Mouse (Mus musculus) cerebellum, adult 9-10 months (tissue): ENCODE results near the gene Mprip.
"Not testable (repeated sequence)": the region's sequence is repeated elsewhere in the genome, so short reads cannot be mapped to it uniquely, and the experiment has no call there.

Experiments used
- DNase-seq: peaks from one replicate; pipeline ENCODE4 v3.0.0; 2022

The Mprip gene

DNA sequence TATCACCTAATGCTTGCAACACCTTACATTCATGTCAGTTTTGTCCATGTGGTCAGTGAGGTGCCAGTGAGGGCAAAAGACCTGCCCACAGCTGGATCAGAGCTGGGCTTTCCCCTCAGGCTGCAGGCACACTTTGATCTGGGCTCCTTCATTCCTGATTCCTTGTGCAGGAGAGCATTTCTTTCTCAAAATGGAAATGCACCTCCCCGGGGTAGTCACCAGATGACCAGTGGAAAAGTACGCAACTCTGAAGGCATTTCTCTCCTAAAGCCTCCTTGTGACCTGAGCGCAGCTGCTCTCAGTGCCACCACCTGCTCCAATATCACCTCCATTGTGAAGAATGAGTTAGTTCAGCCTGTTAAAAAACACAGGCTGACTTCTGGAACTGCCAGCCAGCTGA lies at the start of gene Mprip:
TSS of gene Mprip (plus strand) at position 301 of the 400 bp plus-strand sequence.
- peak; percentile 31 for DNase-seq

DNA sequence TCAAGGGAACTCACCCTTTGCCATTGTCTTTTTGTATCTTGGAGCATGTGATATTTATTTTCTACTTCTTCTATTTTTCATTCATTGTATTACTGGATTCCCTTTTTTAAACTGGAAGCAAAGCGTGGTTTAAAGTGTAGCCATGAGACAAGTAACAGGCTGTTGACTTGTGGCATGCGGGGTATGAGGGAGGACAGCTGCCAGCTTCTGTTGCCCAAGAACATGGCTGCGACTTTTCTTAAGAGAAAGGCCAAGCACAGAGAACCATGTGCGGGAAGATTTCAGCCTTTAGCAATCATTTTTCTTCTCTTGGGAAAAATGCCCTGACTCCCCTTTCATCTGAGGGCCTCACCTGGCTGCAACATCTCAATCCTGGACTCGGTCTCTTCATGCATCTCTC lies 49.5 kb upstream of the Mprip start:
- DNase-seq, result no peak

DNA sequence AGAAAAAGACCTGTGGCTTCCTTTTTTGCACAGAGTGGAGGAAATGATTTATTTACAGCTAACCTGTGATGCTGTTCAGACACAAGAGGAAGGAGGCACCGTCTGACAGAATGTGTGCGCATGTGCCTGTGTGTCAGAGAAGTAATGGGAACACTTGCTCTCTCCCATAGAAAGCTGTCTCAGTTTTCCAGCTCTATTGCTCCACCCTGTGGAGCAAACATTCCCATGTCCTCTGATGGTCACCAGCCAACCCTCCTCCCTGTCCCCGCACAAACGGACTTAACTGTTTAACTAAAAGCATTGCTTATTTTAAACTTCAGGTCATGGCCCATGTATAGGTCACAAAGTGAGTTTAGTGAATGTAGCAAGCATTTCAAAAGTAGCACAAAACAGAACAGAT lies 47.0 kb upstream of the Mprip start:
- peak; percentile 43 for DNase-seq

DNA sequence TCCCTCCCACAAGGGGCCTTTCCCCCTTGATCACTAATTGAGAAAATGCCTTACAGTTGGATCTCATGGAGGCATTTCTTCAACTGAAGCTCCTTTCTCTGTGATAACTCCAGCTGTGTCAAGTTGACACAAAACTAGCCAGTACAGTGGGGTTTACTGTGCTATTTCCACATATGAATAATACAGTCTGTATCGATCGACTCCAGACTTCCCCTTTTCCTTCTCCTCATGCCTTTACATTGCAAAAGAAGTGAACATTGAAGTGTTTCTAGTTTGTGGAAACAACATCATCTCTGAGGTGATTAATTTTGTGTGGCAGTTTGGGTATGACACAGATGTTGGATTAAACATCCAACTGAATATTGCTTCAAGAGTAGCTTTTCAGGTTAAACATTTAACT lies 44.1 kb upstream of the Mprip start:
- not testable (repeated sequence) for DNase-seq

DNA sequence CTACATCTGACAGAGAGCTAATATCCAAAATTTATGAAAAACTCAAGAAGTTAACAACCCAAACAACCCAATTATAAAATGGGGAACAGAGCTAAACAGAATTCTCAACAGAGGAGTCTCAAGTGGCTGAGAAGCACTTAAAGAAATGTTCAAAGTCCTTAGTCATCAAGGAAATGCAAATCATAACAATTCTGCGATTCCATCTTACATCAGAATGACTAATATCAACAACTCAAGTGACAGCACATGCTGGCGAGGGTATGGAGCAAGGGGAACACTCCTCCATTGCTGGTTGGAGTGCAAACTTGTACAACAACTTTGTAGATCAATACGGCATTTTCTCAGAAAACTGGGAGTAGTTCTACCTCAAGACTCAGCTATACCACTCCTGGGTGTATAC lies 38.9 kb upstream of the Mprip start:
- no peak for DNase-seq

DNA sequence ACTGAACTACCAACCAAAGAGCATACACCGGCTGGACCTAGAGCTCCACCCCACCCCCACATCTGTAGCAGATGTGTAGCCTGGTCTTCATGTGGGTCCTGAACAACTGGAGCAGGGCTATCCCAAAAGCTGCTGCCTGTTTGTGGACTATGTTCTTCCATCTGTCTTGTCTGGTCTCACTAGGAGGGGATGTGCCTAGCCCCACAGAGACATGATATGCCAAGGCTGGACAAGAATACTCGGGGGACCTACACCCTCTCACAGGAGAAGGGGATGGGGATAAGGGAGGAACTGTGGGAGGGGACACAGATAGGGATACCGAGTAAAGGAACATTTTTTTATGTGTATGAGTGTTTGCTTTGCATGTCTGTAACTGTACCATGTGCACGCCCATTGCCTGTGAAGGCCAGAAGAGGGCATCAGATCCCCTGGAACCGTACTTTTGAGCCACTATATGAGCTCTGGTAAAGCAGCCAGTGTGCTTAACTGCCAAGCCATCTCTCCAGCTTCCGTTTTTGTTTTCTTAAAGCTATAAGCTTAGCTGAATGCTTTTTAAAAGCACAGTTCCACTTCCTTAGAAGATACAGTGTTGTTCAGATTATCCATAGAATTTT lies 37.0 kb upstream of the Mprip start:
- DNase-seq, result peak; percentile 81

DNA sequence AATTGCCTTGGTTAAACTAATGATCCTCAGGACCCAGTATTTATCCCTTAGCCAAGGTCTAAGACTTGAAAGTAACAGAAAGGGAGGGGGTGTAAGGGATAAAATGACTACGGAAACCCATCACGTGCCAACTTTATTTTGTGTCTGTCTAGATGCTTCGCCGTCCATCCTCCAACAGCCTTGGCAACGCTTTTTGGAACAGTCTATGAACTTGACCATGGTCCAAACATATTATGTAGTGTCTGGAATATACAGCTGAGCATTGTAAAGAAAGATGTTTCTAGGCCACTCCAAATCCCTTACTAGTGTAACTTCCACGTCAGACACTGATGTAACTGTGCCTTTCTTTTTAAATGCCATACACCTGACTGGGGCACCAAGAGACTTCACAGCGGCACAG lies 34.9 kb upstream of the Mprip start:
- DNase-seq, result no peak

DNA sequence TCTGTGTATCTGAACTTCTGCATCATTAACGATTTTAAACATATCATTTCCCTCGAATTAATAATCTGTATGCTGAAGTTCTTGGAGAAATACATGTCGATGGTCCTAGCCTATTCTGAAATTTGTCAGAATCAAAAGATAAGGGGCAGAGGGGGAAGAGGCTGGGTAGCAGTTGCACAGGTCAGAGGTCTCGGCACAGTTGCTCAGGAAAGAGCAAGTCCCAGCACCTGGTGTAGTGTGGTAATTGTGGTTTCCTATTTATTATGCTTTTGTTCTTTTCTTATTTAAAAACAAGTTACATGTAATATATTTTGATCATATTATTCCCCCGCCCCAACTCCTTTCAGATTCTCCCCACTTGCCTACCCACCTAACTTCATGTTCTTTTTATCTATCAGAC lies 32.9 kb upstream of the Mprip start:
- DNase-seq, result no peak

DNA sequence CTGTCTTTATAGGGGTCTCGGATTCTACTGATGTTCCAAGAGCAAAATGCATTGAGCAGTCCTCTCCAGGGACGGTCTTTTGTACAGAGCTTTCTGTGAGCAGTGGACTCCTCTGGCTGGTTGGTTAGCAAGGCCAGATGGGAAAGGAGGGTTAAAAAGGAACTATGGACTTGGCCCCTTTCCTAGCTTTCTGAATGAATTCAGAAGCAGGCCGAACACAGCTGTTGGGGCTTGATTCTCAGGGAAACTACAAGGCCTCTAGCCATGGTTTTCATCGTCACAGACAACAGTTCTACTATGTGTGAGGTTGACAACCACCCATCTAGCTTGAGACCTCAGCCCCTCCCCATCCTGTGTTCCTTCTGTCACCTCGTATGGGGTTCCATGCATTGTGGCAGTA lies 31.2 kb upstream of the Mprip start:
- DNase-seq, result no peak

DNA sequence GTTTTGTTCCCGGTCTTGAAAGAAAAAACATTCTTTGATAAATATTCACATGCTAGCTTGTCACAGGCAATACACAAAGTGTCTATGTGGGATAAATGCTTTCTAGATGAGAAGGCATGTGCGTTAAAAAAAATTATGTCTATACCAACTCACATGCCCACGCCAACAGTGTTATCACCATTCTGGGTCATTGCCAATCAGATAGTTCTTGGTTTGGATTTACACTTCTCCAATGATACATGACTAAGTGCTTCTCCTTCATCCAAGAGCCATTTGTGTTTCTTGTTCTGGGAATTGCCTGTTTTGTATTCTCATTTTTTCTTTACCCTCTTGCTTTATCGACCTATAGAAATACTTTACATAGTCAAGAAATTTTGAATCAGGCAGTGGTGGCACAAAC lies 29.1 kb upstream of the Mprip start:
- DNase-seq, result no peak

DNA sequence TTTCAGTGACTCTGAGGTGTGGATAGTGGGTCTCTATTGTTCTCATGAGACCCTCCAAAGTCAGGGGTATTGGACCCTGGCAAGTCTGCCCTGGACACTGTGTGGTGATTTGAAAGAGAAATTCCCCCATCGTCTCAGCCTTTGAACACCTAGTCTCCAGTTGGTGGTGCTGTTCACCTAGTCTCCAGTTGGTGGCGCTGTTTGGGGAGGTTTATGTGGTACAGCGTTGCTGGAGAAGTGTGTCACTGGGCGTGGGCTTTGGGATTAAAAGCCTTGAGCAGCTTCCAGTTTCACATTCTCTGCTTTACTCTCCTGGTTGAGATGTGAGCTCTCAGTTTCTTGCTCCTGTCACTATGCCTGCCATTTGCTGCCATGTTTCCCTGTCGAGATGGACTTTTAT lies 28.1 kb upstream of the Mprip start:
- DNase-seq, result peak; percentile 52

DNA sequence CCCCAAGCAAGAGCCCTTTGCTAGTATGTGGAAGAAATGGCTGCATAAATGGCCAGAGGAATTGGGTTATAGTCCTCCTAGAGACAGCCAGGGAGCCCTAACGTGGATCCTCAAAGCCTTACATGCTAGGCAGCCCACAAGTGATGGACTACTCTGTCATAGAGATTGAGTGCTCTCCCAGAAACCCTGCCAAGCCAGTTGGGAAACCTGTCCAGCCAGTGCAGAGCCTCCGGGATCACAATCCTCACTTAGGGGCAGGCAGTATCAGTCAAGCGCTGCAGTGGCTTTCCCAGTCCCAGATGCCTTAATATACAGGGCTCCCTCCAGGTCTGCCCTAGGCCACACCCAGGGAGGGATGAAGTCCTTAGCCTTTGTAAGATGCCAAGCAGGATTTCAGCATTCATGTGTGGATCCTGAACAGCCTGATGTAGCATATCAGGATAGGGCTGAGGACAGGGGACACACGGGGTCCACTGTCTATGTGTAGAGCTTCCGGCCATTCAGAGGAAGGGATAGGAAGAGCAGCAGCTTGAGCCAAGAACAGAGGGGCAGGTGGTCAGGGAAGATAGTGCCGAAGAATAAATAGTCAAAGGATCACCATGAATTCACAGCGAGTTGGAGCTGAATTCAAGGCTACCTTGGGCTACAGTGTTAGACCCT lies 27.0 kb upstream of the Mprip start:
- no peak for DNase-seq

DNA sequence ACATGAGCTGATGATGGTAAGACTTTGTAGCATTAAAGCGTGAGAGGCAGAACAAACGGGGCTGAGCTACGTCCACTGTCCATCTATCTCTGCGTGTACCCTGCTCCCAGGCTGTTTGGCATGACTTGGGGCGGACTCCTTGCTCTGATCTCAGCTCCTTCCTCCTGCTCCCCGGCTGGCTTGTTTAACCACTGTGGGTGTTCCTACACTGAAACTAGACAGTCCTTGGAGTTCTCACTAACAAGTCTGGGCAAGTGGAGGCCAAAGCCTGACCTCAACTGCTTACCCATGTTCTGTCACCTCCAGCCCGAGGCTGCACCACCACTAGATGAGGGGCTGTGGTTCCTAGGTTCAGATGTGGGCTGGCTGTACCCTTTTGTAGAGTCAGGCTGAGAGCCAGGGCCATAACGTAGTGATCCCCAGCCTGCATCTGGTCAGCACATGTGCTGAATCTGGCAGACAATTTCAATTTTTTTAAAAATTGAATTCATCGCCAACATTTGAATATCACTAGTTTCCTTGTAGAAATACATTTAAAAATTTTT lies 25.8 kb upstream of the Mprip start:
- DNase-seq, result no peak

DNA sequence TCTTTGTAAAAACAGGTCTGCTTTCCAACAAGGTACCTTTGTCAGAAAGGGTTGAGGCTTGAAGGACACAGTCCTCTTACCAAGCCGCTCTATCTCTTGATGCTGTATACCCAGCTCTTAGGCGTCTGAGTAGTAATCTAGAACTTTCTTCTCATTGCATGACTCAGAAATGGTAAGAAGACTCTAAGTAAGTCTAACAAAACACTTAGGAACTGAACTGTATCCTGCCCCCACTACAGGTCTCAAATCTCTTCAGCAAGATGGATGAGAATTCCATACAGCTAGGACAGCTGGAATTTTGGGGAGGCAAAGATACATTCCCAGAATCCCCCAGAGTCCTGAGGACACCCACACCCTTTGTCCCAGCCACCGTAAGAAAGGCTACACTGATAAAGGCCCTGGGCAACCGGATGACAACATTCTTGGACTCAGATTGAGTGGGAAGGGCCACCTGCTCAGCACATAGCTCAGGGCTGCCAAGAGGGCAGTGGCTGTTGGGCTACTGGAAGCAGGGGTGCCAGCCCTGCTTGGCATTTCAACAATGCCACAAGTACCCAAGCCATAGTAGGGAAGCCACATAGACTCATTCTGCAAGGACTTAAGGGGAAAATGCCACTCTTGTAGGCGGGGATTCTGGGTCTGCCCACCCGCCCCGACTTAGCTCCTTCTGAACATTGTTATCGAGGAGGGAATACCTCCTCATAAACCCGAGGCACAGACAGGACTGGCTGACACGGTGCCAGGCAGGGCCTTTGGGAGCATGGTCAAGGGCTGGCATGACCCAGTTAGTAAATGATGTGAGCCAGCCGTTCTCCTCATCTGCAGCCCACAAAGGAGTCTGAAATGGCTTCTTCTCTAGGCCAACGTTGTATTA lies 25.0 kb upstream of the Mprip start:
- peak; percentile 27 for DNase-seq

DNA sequence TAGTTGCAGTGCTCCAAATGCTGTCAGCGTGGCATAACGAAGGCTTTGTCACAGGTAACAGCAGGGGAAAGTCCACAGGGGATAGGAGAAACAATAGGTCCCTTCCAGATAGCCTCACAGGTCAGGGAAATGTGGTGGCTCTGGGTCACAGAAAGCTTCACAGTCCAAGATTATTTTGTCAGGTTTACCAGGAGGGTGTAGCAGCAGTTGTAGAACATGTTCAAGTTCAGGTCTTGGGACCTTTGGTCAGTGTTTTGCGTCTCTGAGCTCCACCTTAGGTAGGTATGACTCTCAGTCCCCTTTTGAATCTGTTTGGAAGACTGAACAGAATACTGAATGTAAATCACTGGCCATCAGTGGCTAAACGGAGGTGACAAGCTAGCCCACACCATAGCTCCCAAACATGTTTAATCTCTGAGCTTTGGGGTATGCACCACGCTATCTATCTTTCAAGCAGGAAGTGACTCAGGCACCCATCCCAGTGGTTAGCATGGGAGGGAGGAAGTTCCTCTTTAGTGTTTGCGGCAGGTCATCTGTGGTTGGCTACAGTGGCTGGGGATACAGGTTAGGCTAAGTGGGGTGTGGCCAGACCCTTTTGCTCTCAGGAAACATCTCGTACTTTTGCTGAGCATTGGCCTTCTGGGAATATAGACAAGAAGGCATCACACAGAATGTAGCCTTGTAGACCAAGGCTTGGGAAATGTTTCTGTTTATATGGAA lies 24.2 kb upstream of the Mprip start:
- no peak for DNase-seq

DNA sequence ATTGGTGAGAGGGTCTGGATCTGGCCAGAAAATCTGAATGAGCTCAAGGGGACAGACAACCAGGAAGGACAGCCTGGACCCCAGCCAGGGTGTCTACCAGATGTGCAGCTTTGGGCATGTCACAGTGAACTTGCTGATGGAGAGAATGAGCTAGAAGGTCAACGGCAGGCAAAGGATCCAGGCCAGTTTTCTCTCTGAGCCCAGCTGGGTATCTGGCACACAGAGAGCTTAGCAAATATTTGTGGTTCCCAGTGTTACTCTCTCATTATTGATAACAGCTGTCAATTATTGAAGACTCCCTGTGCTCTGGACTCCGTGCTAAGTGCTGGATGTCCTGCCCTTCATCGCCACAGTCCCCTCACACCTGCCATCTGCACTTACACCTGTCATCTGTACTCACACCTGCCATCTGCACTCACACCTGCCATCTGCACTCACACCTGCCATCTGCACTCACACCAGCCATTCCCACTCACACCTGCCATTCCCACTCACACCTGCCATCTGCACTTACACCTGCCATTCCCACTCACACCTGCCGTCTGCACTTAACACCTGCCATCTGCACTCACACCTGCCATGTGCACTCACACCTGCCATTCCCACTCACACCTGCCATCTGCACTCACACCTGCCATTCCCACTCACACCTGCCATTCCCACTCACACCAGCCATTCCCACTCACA lies 21.0 kb upstream of the Mprip start:
- DNase-seq, result no peak

DNA sequence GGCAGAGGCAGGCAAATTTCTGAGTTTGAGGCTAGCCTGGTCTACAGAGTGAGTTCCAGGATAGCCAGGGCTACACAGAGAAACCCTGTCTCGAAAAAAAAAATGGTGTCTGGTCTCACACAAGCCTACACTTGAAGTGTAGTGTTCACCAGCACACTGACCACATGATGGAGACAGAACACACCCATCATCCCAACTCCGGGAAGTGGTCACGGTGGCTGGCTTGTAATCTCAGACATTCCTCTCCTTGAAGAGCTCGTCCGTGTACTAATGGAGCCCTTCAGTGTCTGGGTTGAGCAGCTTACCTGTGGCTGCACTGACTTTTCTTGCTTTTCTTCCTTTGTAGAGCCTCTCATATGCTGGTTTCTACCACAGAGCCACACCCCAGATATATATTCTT lies 19.9 kb upstream of the Mprip start:
- DNase-seq, result no peak

DNA sequence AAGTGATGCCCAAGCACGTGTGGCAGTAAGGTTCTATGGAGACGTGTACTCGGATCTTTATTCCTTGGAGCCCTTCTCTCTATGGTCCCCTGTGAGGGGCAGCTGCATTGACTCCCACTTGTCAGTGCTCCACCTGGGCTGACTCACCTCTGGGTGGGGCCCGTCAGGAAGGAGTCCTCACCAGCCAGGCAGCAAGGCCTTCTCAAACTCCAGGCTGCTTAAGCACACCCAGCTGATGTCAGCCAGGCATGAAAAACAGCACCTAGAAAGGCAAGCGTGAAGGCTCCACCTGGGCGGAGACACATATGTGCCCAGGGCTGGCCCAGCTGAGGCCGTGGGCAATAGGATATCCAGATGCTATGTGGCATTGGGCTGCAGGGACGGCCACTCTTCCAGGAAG lies 18.7 kb upstream of the Mprip start:
- DNase-seq, result no peak

DNA sequence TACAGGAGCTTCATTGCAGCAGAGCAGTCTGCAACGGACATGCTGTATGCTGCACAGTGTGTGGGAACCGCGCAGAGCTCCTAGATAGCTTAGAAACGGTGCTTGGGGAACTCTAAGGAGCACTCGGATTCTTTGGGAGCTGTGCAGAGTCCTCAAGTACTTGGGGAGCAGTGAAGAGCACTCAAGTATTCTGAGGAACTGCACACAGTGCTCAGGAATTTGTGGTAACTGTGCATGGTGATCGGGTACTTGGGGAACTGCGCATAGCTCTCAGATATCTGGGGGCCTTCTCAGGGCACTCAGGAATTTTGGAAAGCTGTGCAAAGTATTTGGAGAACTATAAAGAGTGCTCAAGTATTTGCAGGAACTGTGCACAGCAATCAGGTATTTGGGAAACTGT lies 16.1 kb upstream of the Mprip start:
- no peak for DNase-seq

DNA sequence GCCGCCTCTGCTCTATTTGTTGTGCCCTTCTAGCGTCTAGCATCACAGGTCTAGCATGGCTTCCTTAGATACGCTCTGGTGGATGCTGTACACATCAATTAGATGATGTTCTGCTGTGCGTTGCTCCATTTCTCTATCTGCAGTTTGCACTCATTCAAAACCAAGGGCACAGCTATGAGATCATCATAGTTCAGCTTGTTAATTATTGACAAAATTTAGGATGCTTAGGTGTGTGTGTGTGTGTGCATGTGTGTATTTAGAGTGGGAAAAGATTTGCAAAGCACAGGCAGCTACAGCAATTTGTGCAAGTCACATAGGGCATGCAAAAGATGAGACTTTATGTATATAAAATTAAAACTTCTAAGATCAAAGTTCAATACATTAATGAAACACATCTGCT lies 12.0 kb upstream of the Mprip start:
- DNase-seq, result no peak

DNA sequence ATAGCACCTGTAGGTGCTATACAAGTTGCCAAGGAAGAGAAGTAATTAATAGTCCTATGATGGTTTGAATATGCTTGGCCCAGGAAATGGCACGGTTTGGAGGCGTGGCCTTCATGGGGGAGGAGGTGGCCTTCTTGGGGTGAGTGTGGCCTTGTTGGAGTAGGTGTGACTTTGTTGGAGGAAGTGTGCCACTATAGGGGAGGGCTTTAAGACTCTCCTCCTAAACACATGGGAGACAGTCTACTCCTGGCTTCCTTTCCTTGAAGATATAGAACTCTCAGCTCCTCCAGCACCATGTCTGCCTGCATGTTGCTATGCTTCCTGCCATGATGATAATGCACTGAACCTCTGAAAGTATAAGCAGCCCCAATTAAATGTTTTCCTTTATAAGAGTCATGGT lies 8.1 kb upstream of the Mprip start:
- no peak for DNase-seq

DNA sequence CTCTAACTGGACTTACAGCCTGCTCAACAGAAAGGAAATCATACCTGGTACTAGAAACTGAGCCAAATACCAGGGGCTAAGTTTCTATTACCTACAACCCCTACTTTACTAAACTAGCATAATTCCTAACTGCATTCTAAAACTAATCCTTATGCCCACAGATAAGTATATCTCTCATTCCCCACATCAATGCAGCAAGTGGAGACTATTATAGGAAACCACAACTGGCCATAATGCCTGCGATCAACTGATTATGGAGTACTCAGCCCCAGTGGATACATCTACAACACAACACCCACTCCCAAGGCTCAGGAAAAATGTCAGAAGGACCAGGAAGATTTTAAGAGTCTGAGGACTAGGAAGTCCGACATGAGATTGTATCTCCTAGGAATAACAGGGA lies 7.6 kb upstream of the Mprip start:
- no peak for DNase-seq

DNA sequence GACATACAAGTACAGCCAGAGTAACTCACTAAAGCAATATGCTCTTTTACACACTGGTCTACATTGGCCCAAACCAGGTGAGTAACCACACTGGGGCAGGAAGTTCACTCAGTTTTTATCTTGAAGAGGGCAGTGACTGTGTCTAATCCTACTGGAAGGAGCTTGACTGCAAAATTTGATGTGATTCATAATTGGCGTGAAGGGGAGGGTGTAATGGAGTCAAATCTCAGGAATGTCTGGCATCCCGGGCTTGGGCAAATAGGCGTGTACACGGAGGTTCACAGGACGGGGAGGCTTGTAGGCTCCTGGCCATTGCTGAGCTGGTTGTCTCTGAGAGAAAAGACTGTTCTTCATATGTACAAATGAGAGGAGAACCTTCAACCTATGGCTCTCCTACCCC lies 5.8 kb upstream of the Mprip start:
- DNase-seq, result no peak
